Mouse (Mus musculus) urinary bladder, postnatal 10 days (tissue): Measurements from ENCODE around the gene Dennd1a.
"Not testable (repeated sequence)": the region's sequence is repeated elsewhere in the genome, so short reads cannot be mapped to it uniquely, and the experiment has no call there.

Experiments used
- DNase-seq: peaks from one replicate; pipeline ENCODE4 v3.0.0; 2022; ENCODE audit warnings: low spot score

The Dennd1a gene

GRCm38 (mm10) chr2:37969713-37970485 is 317.3 kb downstream of the Dennd1a start:
- no peak for DNase-seq

- no peak for DNase-seq
Observed at GRCm38 (mm10) chr2:37964534-37964933, 322.7 kb downstream of the Dennd1a start.

GRCm38 (mm10) chr2:37963362-37963761 is 323.8 kb downstream of the Dennd1a start:
- DNase-seq: no peak

GRCm38 (mm10) chr2:37948424-37948823 is 338.8 kb downstream of the Dennd1a start:
- no peak for DNase-seq

- DNase-seq: no peak
Observed at GRCm38 (mm10) chr2:37945598-37946336, 341.4 kb downstream of the Dennd1a start.

GRCm38 (mm10) chr2:37942906-37943305 is 344.3 kb downstream of the Dennd1a start:
- DNase-seq: no peak

GRCm38 (mm10) chr2:37941741-37942140 is 345.4 kb downstream of the Dennd1a start:
- DNase-seq: no peak

- no peak for DNase-seq
Observed at GRCm38 (mm10) chr2:37940845-37941361, 346.3 kb downstream of the Dennd1a start.

- DNase-seq: no peak
Observed at GRCm38 (mm10) chr2:37939997-37940396, 347.2 kb downstream of the Dennd1a start.

GRCm38 (mm10) chr2:37936922-37937321 is 350.3 kb downstream of the Dennd1a start:
- DNase-seq: not testable (repeated sequence)

GRCm38 (mm10) chr2:37932240-37932639 is 354.9 kb downstream of the Dennd1a start:
- DNase-seq: no peak

- no peak for DNase-seq
Observed at GRCm38 (mm10) chr2:37931018-37931930, 355.9 kb downstream of the Dennd1a start.

GRCm38 (mm10) chr2:37926133-37926503 is 361.1 kb downstream of the Dennd1a start:
- DNase-seq: no peak

GRCm38 (mm10) chr2:37925413-37926132 is 361.6 kb downstream of the Dennd1a start:
- no peak for DNase-seq

- no peak for DNase-seq
Observed at GRCm38 (mm10) chr2:37908721-37909506, 378.3 kb downstream of the Dennd1a start.

GRCm38 (mm10) chr2:37908296-37908695 is 378.9 kb downstream of the Dennd1a start:
- DNase-seq: no peak

- DNase-seq: no peak
Observed at GRCm38 (mm10) chr2:37906261-37906660, 380.9 kb downstream of the Dennd1a start.

GRCm38 (mm10) chr2:37903286-37903685 is 383.9 kb downstream of the Dennd1a start:
- DNase-seq: no peak

- DNase-seq: no peak
Observed at GRCm38 (mm10) chr2:37883214-37883613, 404.0 kb downstream of the Dennd1a start.

GRCm38 (mm10) chr2:37881262-37881913 is 405.8 kb downstream of the Dennd1a start:
- DNase-seq: no peak
